Mouse (Mus musculus): Measurements from ENCODE around the gene Gm37240.

DNA sequence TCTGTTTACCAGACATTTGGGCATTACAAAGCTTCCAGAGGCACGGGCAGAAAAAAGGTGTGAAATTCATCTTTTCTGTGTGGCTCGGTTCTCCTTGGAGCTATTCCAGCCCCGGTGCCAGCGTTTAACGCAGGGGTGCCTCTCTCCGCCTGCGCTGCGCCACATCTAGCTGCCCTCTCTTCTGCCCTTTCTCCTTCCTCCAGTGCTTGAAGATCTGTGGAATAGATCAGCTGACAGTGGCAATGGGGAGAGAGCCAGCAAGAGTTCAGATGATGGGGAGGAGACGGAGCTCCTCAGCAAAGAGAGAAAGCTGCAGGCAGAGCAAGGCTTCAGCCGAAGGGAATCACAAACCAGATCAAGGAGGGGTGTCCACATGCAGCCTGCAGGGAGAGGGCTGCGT is 714.8 kb downstream of the Gm37240 start:
- TF ChIP-seq CTCF (IDR thresholded peaks at IDR 0.05; ENCODE audit: control insufficient read depth, insufficient read depth, low read length), result no peak
- no peak for TF ChIP-seq POLR2A (IDR thresholded peaks at IDR 0.05; ENCODE audit: borderline replicate concordance, control insufficient read depth, low read depth, low read length)
